Mouse (Mus musculus): ENCODE measurements at regions not wholly inside any gene's neighbourhood (a gene's known extent, or its start where the extent isn't known, plus 50 kb on each side); places are given as distances from the start of the nearest gene placed in this dataset.

GRCm38 (mm10) chr5:148724470-148724869 is 171.9 kb upstream of the Ubl3 start:
- H3K36me3 ChIP-seq (ENCODE audit: control insufficient read depth, insufficient read depth, low read length), result no peaks in the 10 kb centered on the region
- no peak for DNase-seq (ENCODE audit: low spot score)
- WGBS, result 84% methylated on average over 6 of the region's 6 CpGs
- H3K4me3 ChIP-seq (ENCODE audit: low read depth, low read length), result no peak overlapping the region
- H3K4me2 ChIP-seq (ENCODE audit: low read depth), result no peak overlapping the region
- H3K4me1 ChIP-seq (ENCODE audit: control insufficient read depth, insufficient read depth, low read length), result no peaks in the 10 kb centered on the region
- H3K27ac ChIP-seq (ENCODE audit: low read depth, low read length), result no peak overlapping the region
- no peaks in the 10 kb centered on the region for H3K27me3 ChIP-seq (ENCODE audit: control insufficient read depth, insufficient read depth, low read length)
- no peak overlapping the region for H3K9ac ChIP-seq (ENCODE audit: low read length)
- ATAC-seq (ENCODE audit: insufficient read depth, low FRiP score, low TSS enrichment), result no peak
- H3K9me3 ChIP-seq (ENCODE audit: control insufficient read depth, low read length), result no peaks in the 10 kb centered on the region

DNA sequence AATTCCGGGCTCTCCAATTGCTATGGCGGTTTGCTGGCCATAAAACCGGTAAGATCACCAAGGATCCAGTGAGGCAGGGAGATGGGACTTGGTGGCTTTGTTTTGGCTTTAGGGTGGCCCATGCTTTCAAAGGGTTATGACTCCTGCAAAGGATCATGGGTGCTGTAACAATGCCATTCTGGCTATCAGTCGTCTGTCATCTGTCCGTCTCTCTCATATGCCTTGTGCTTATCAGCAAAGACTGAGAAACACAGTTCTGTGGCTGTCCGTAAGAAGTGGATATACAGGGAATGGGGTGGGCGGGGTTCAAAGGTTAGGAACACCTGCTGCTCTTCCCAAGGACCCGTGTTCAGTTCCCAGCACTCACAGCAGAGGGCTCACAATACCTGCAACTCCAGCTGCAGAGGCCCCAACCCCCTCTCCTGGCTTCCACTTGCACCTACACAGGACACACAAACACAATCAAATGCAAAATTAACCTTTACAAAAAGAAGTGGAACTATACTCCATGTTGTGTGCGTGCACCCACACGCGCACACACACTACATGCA is 171.2 kb upstream of the Ubl3 start:
- no peaks in the 10 kb centered on the region for H3K36me3 ChIP-seq (ENCODE audit: control insufficient read depth, insufficient read depth, low read length)
- H3K27me3 ChIP-seq (ENCODE audit: control insufficient read depth, insufficient read depth, low read length), result no peaks in the 10 kb centered on the region
- no peak overlapping the region for H3K4me3 ChIP-seq (ENCODE audit: low read depth, low read length)
- no peak overlapping the region for H3K9ac ChIP-seq (ENCODE audit: low read length)
- ATAC-seq (ENCODE audit: insufficient read depth, low FRiP score, low TSS enrichment) (no peak), DNase-seq (ENCODE audit: low spot score) (no peak)
- H3K4me2 ChIP-seq (ENCODE audit: low read depth), result no peak overlapping the region
- no peak overlapping the region for H3K27ac ChIP-seq (ENCODE audit: low read depth, low read length)
- H3K4me1 ChIP-seq (ENCODE audit: control insufficient read depth, insufficient read depth, low read length), result no peaks in the 10 kb centered on the region
- no peaks in the 10 kb centered on the region for H3K9me3 ChIP-seq (ENCODE audit: control insufficient read depth, low read length)
- 93% methylated on average over 11 of the region's 11 CpGs for WGBS

GRCm38 (mm10) chr5:148720604-148721003 is 168.0 kb upstream of the Ubl3 start:
- 94% methylated on average over 5 of the region's 5 CpGs for WGBS
- Histone ChIP-seq H3K27me3 (ENCODE audit: control insufficient read depth, insufficient read depth, low read length) (no peaks in the 10 kb centered on the region), H3K9ac (ENCODE audit: low read length) (no peak overlapping the region), H3K36me3 (ENCODE audit: control insufficient read depth, insufficient read depth, low read length) (no peaks in the 10 kb centered on the region), H3K4me2 (ENCODE audit: low read depth) (no peak overlapping the region), H3K4me1 (ENCODE audit: control insufficient read depth, insufficient read depth, low read length) (no peaks in the 10 kb centered on the region), H3K9me3 (ENCODE audit: control insufficient read depth, low read length) (no peaks in the 10 kb centered on the region), H3K4me3 (ENCODE audit: low read depth, low read length) (no peak overlapping the region), H3K27ac (ENCODE audit: low read depth, low read length) (no peak overlapping the region)
- no peak for ATAC-seq (ENCODE audit: insufficient read depth, low FRiP score, low TSS enrichment)
- DNase-seq (ENCODE audit: low spot score), result no peak

DNA sequence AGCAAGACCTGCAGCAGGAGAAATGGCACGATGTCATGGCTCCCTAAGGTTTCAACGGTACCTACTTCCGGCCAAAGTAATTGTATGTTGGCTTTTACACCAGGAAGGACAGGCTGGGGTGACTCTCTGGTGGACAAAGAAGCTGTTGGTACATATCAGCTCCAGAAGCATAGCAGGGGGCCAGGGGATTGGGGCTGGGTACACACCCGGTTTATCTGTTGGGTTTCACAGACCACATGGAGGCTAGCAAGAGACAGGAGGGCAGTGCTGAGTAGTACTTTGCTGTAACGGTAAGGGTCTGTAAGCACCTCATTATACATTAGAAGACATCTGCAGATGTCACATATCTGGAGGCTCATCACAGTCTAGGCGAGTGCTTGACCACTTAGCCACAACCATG is 164.0 kb upstream of the Ubl3 start:
- H3K4me2 ChIP-seq (ENCODE audit: low read depth), result no peak overlapping the region
- H3K27ac ChIP-seq (ENCODE audit: low read depth, low read length), result no peak overlapping the region
- H3K4me3 ChIP-seq (ENCODE audit: low read depth, low read length), result no peak overlapping the region
- H3K27me3 ChIP-seq (ENCODE audit: control insufficient read depth, insufficient read depth, low read length), result no peaks in the 10 kb centered on the region
- no peak overlapping the region for H3K9ac ChIP-seq (ENCODE audit: low read length)
- WGBS, result 92% methylated on average over 6 of the region's 6 CpGs
- H3K9me3 ChIP-seq (ENCODE audit: control insufficient read depth, low read length), result no peaks in the 10 kb centered on the region
- H3K36me3 ChIP-seq (ENCODE audit: control insufficient read depth, insufficient read depth, low read length), result no peaks in the 10 kb centered on the region
- ATAC-seq (ENCODE audit: insufficient read depth, low FRiP score, low TSS enrichment), result no peak
- no peak for DNase-seq (ENCODE audit: low spot score)
- no peaks in the 10 kb centered on the region for H3K4me1 ChIP-seq (ENCODE audit: control insufficient read depth, insufficient read depth, low read length)

DNA sequence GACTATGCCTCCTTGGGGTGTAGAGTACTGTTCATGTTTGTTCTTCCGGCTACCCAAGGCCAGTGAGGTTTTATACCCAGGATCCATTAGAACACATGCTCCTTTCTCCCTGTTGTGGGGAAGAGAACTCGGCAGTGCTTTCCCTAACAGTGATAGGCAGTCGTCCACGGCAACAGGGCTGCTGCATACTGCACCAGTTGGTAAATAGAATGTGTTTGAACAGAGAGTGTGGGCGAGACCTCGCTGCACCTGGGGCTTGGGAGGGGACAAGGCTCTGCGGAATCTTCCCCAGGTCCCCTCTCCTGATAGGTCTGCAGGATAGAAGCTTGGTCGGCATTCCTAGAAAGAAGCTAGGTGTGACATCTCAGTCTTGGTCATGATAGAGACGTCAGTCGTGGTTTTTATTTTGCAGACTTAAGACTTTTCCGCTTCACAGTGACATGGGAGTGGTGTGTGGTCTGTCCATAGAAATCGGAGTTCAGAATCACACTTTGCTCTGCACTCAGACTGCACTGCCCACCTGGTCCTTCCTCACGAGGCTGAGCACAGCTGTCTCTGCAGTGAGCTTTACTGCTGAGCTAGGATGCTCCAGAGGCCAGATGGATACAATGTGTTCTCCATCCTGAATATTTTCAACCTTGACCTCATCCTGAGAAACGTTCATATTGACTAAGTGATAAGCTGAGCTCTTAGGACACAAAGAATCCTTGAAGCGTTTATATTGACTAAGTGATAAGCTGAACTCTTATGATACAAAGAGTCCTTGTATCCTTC is 162.8 kb upstream of the Ubl3 start:
- Histone ChIP-seq H3K27ac (ENCODE audit: low read depth, low read length) (no peak overlapping the region), H3K4me3 (ENCODE audit: low read depth, low read length) (no peak overlapping the region), H3K27me3 (ENCODE audit: control insufficient read depth, insufficient read depth, low read length) (no peaks in the 10 kb centered on the region), H3K4me1 (ENCODE audit: control insufficient read depth, insufficient read depth, low read length) (no peaks in the 10 kb centered on the region), H3K9ac (ENCODE audit: low read length) (no peak overlapping the region), H3K9me3 (ENCODE audit: control insufficient read depth, low read length) (no peaks in the 10 kb centered on the region), H3K4me2 (ENCODE audit: low read depth) (no peak overlapping the region), H3K36me3 (ENCODE audit: control insufficient read depth, insufficient read depth, low read length) (no peaks in the 10 kb centered on the region)
- WGBS, result 81% methylated on average over 15 of the region's 15 CpGs
- DNase-seq (ENCODE audit: low spot score) (no peak), ATAC-seq (ENCODE audit: insufficient read depth, low FRiP score, low TSS enrichment) (no peak)

DNA sequence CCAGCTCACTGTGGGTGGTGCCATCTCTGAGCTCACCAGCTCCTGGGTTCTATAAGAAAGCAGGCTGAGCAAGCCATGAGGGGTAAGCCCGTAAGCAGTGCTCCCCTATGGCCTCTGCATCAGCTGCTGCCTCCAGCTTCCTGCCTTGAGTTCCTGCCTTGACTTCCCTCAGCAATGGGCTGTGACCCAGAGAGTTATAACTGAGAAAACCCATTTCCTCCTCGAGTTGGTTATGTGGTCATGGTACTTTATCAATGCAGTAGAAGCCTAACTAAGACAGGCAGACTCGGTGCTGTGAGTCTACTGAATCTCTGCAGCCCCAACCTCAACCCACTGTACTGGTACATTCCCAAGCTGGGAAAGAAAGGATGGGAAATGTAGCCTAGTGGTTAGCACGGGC is 162.2 kb upstream of the Ubl3 start:
- no peaks in the 10 kb centered on the region for H3K9me3 ChIP-seq (ENCODE audit: control insufficient read depth, low read length)
- no peak overlapping the region for H3K4me2 ChIP-seq (ENCODE audit: low read depth)
- H3K36me3 ChIP-seq (ENCODE audit: control insufficient read depth, insufficient read depth, low read length), result no peaks in the 10 kb centered on the region
- ATAC-seq (ENCODE audit: insufficient read depth, low FRiP score, low TSS enrichment) (no peak), DNase-seq (ENCODE audit: low spot score) (no peak)
- H3K4me3 ChIP-seq (ENCODE audit: low read depth, low read length), result no peak overlapping the region
- H3K9ac ChIP-seq (ENCODE audit: low read length), result no peak overlapping the region
- no peak overlapping the region for H3K27ac ChIP-seq (ENCODE audit: low read depth, low read length)
- no peaks in the 10 kb centered on the region for H3K27me3 ChIP-seq (ENCODE audit: control insufficient read depth, insufficient read depth, low read length)
- WGBS, result 90% methylated on average over 4 of the region's 4 CpGs
- H3K4me1 ChIP-seq (ENCODE audit: control insufficient read depth, insufficient read depth, low read length), result no peaks in the 10 kb centered on the region

- ATAC-seq (ENCODE audit: insufficient read depth, low FRiP score, low TSS enrichment) (no peak), DNase-seq (ENCODE audit: low spot score) (peak; percentile 6)
- H3K9ac ChIP-seq (ENCODE audit: low read length), result no peak overlapping the region
- no peaks in the 10 kb centered on the region for H3K36me3 ChIP-seq (ENCODE audit: control insufficient read depth, insufficient read depth, low read length)
- H3K27me3 ChIP-seq (ENCODE audit: control insufficient read depth, insufficient read depth, low read length), result no peaks in the 10 kb centered on the region
- H3K4me1 ChIP-seq (ENCODE audit: control insufficient read depth, insufficient read depth, low read length), result no peaks in the 10 kb centered on the region
- no peak overlapping the region for H3K4me2 ChIP-seq (ENCODE audit: low read depth)
- WGBS, result 91% methylated on average over 5 of the region's 5 CpGs
- no peaks in the 10 kb centered on the region for H3K9me3 ChIP-seq (ENCODE audit: control insufficient read depth, low read length)
- no peak overlapping the region for H3K4me3 ChIP-seq (ENCODE audit: low read depth, low read length)
- H3K27ac ChIP-seq (ENCODE audit: low read depth, low read length), result no peak overlapping the region
Observed at GRCm38 (mm10) chr5:148713796-148714195, 161.2 kb upstream of the Ubl3 start.

DNA sequence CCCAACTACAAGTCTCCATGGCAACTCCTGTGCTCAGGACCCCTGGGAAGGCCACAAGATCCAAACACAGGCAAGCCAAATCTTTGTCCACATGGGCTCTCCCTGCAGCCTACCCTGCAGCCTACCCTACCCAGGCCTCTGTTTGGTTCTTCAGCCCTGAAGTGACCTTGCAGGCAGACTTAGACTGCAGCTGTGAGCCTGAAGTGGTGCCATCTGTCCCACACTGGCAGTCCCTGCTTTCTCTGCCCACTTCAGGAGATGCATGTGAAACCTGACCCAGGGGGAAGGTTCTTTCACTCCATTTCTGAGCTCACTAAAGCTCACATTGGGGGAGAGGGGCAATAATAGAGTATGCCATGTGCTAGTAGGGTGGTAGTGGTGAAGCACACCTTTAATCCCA is 160.4 kb upstream of the Ubl3 start:
- Histone ChIP-seq H3K4me2 (ENCODE audit: low read depth) (no peak overlapping the region), H3K27ac (ENCODE audit: low read depth, low read length) (no peak overlapping the region), H3K9ac (ENCODE audit: low read length) (no peak overlapping the region), H3K4me1 (ENCODE audit: control insufficient read depth, insufficient read depth, low read length) (no peaks in the 10 kb centered on the region), H3K27me3 (ENCODE audit: control insufficient read depth, insufficient read depth, low read length) (no peaks in the 10 kb centered on the region), H3K9me3 (ENCODE audit: control insufficient read depth, low read length) (no peaks in the 10 kb centered on the region), H3K36me3 (ENCODE audit: control insufficient read depth, insufficient read depth, low read length) (no peaks in the 10 kb centered on the region), H3K4me3 (ENCODE audit: low read depth, low read length) (no peak overlapping the region)
- DNase-seq (ENCODE audit: low spot score) (no peak), ATAC-seq (ENCODE audit: insufficient read depth, low FRiP score, low TSS enrichment) (no peak)

DNA sequence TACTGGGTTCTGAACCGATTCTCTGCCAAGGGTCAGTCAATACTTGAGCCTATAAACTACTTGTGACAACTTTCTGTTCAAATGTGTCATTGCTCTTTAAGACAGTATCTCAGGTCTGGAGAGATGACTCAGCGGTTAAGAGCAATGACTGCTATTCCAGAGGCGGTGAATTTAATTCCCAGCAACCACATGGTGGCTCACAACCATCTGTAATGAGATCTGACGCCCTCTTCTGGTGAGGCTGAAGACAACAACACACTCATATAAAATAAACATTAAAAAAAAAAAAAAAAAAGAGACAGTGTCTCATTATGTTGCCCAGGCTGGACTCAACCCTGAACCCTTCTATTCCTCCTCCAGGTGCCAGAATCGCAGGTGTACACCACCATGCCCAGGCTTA is 159.0 kb upstream of the Ubl3 start:
- no peak overlapping the region for H3K9ac ChIP-seq (ENCODE audit: low read length)
- no peak overlapping the region for H3K4me2 ChIP-seq (ENCODE audit: low read depth)
- 83% methylated on average over 5 of the region's 5 CpGs for WGBS
- no peaks in the 10 kb centered on the region for H3K27me3 ChIP-seq (ENCODE audit: control insufficient read depth, insufficient read depth, low read length)
- no peak overlapping the region for H3K4me3 ChIP-seq (ENCODE audit: low read depth, low read length)
- H3K27ac ChIP-seq (ENCODE audit: low read depth, low read length), result no peak overlapping the region
- H3K36me3 ChIP-seq (ENCODE audit: control insufficient read depth, insufficient read depth, low read length), result no peaks in the 10 kb centered on the region
- H3K4me1 ChIP-seq (ENCODE audit: control insufficient read depth, insufficient read depth, low read length), result no peaks in the 10 kb centered on the region
- DNase-seq (ENCODE audit: low spot score) (peak; percentile 4), ATAC-seq (ENCODE audit: insufficient read depth, low FRiP score, low TSS enrichment) (no peak)
- no peaks in the 10 kb centered on the region for H3K9me3 ChIP-seq (ENCODE audit: control insufficient read depth, low read length)

Measured in neural tube, embryonic 11.5 days (tissue).